Mouse (Mus musculus): Measurements from ENCODE around the gene Tjp1.

DNA sequence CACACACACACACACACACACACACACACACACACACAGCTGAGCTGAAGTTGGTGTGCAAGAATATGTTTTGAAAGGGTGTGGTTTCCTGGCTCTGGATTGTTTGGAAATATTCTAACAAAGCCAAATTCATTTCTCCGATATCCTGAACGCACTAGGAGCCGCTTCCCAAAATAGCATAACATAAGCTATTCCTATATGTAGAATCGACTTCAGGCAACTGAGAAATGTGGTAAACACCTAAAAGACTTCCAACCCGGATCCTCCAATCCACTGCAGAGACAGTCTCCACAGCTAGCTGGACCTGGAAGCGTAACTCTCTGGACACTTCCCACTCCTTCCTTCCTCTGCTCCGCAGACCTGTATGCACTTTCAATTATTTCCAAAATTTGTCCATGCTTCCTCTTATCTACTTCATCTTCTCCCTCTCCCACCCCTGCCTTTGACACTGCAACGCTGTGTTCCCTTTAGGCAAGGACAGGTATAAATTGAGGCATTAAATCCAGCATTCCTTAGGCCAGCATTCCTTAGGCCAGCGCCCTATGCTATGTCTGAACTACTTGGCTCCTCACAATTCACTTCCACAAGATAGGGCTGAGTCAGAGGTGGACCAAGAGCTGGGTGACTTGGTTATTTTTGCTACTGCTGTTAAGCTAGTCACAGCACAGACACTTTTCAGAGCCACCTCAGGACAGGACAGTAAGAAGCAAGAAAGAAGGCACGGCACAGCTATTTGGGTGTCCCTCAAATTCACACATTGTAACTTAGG lies 144.9 kb downstream of the Tjp1 start:
- TF ChIP-seq MAX (IDR thresholded peaks at IDR 0.05) (no peak), CEBPB (IDR thresholded peaks at IDR 0.05; ENCODE audit: low read depth) (no peak), CTCF (IDR thresholded peaks at IDR 0.05; ENCODE audit: control insufficient read depth, insufficient read depth, insufficient read length) (no peak), USF1 (IDR thresholded peaks at IDR 0.05; ENCODE audit: low read depth) (no peak), MYOG (IDR thresholded peaks at IDR 0.05; ENCODE audit: control insufficient read depth, extremely low read depth, insufficient read length) (no peak), MYOD1 (IDR thresholded peaks at IDR 0.05; ENCODE audit: control insufficient read depth, insufficient read length, low read depth) (no peak)
